Mouse (Mus musculus): Measurements from ENCODE around the gene Tmem91. TPM values are rescaled to one million over a fixed set of nuclear protein-coding genes. Genes with fewer than 3 reads are reported as not detected.

The Tmem91 gene
- total RNA-seq, 2 experiments from 2014 or later, result 23.6 to 26.5 TPM

DNA sequence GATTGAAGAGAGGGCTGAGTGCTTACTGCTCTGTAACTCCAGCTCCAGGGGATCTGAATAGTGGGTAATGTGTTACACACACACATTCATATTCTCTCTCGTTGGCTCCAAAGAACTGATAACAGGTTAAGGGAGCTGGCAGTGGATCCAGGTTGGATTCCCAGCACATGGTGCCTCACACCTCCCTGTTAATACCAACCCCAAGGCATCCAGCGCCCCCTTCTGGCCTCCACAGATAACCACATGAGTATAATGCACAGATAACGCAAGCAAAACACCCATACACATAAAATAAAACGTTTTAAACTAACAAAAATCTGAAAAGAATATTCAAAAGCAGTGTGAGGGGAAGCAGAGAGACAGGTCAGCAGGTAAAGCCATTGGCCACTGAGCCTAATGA lies 2.5 kb downstream of the Tmem91 start:
- no peak for DNase-seq (ENCODE audit: low spot score in 2 of 2)

DNA sequence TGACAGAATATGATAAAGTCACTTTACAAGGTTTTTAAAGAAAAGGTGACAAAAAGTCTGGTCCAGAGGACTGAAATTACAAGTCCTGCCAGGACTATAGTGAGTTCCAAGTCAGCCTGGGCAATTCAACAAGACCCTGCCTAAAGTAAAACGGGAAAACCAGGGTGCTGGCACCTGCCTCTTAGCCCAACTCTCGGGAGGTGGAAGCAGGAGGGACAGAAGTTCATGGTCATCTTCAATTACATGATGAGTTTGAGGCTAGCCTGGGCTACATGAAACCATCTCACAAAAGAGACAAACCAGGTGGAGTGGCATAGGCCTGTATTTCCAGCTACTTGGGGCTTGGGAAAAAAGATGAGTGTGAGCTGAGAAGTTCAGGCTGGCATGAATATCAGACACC lies 3.3 kb downstream of the Tmem91 start:
- no peak for DNase-seq (ENCODE audit: low spot score in 2 of 2)

DNA sequence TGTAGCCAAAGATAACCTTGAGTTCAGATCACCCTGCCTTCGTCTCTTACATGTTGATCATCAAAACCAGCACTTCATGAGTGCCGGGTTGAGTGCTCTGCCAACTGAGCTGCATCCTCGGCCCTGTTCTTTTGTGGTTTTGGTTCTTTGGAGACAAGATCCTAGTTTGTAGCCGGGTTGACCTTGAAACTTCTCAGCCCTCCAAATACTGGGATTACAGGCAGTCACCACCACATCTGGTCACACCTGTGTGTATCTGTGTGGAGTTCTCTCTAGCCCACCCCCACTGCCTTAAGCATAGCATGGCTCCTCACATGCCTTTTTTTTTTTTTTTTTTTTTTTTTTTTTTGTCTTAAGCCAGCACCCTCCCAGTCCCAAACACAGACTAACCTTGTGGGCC lies 4.9 kb downstream of the Tmem91 start:
- DNase-seq (ENCODE audit: low spot score in 2 of 2), result no peak

DNA sequence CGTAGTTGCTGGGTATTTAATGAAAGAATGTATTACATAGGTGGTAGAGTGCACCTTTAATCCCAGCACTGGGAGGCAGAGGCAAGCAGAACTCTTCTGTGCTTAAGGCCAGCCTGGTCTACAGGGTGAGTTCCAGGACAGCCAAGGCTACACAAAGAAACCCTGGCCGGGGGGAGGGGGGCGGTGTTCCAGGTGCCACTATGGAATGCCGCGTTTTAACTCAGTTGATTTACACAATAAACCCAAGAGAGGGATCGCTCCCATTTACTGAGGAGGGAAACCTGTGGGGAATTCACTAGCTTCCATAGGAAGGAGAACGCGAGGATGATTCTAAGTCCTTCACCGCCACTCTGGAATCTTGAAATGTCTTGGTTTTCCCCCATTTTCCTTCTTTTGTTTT lies 5.3 kb downstream of the Tmem91 start:
- no peak for DNase-seq (ENCODE audit: low spot score in 2 of 2)

DNA sequence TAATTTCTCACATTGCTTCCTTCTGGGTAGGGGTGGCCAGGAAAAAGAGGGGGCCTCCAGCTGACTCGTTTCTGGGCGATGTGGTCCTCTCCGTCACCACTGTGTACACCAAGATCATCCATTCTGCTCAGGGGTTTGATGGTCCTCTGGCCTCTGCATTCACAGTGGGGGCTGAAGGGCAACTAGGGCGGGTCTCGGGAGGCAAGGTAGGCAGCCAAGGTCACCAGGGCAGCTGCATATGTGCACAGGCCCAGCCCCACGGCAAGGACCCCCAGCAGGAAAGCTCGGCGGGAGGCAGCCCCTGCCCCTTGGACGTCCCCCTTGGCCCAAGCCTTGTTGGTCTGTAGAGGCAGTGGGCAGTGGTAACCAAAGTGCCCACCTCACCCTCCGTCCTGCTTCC lies 5.8 kb downstream of the Tmem91 start:
- DNase-seq (ENCODE audit: low spot score in 2 of 2), result no peak

DNA sequence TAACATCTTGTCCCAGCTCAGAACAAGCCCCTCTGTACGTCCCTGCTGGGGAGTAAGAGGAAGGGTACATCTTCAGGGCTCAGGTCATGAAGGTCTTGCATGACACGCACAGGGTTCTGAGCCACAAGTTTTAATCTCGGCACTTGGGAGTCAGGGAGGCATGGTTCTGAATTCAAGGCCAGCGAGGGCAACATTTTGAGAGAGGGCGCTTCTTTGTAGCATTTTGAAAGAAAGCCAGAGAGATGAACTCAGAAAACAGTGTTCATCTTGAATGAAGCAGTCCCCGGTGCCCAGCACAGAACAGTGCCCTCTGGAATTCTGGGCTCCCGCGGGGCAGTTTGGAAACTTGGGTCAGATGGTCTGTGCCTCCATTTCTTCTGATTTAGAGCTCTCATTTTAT lies 8.6 kb downstream of the Tmem91 start:
- no peak for DNase-seq (ENCODE audit: low spot score in 2 of 2)

DNA sequence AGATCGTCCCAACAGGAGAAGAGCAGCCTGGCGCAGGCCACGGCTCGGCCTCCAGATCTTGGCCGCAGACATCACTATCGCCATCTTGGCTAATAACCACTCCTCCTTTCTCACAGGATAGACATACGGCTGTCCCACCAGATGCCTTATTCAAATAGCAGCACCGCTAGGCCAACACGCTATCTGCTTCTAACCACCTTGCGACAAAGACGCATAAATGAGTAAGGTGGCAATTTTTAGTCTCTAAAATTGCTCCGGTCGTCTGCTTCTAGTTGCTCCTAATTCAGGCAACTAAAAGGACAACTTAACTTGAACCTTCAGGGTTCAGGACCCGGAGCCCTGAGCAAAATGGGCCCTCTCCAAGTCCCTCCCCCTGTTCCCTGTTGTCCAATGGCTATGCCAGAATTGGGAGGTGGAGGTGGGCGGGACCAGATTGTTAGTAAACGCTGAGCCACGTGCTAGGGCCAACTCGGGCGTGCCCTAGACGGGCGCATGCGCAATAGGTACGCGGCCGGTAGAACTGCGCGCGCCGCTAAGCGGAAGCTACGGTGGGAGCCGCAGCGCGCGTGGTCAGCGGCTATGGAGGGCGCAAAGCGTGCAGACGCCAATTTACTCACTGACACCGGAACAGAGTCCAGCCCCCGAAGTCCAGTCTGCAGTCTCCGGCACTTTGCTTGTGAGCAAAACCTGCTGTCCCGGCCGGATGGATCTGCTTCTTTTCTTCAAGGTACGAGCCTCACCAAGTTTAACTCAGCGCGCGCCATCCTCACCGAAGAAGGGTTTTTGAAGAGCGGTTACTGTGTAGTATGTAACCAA lies 16.1 kb downstream of the Tmem91 start, which contains the start of the genes Bckdha and Exosc5:
Gene Bckdha, minus strand, starts transcription at position 325 of the 816 bp plus-strand sequence.
Gene Exosc5, plus strand, starts transcription at position 508 of the 816 bp plus-strand sequence.
- peak; percentile 99 for DNase-seq (ENCODE audit: low spot score in 2 of 2)

DNA sequence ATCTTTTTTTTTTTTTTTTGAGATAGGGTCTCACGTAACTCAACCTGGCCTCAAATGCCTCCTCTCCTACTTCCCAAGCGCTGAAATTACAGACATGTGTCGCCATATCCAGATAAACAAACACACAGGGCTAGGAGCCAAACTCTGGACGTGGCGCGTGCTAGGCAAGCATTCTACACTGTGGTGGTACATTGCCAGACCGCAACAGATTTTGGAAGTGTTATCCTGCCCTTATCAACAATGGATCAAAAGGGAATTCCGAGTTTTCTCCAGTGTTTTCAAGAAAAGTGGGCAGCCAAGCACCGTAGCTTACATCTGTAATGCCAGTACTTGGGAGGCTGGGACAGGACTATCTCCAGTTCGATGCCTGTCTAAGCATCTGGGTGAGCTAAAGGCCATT lies 17.2 kb downstream of the Tmem91 start:
- DNase-seq (ENCODE audit: low spot score in 2 of 2), result no peak

DNA sequence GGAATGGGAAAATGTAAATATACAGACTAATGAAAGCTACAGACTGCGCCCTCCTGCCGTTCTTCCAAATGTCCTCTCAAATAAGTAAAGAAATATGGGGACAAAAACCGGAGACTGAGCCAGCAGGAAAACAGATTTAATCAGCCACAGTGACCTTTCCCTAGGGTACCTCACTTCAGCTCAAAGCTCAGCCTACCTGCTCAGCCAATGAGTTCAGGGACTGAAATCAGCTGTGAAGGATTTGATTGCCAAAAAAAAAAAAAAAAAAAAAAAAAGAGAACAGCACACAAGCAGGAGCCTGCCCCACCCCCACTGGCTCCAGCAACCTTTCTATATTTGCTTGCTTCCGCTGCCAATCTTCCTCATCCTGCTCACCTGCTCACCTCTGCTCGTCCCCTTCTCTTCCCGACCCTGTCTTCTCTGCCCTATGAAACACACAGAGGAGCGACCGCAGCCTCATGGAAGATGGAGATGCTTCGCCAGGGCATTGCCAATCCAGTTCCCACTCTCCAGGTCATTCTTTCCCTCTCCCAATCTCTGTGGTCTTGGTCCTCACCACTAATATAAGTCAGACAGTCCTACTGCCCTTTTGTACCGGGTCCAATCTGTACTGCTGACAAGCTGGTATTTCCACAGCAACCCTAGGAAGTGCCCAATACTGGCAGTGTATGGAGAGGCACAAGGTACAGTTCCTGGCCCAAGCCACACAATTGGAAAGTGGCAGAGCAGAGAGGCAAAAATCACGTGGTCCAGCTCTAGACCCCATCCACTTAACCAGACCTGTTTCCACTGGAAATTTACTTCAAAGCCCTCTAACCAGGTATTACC lies 19.2 kb downstream of the Tmem91 start:
- no peak for DNase-seq (ENCODE audit: low spot score in 2 of 2)

DNA sequence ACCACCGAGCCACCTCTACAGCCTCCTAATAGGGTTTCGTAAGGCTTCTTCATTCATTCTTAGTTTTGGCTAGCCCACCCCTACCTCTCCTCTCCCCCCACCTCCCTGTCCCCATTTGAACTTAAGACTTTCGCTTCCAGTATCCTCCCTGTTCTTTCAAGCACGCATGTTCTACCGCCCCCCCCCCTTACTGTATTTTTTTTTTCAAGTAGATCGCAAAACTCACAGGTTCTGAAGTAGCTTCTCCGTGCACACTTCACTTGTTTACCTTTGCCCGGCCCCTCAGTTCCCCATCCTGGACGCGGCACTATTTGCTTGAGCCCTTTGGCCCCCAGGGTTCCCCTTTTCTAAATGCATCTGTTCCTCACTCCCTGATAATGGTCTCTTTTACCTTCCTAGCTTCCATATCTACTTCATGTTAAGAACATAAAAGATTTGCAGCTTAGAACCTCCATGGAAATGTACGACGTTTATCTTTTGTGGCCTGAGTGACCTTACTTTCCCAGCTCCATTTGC lies 22.7 kb downstream of the Tmem91 start:
- DNase-seq (ENCODE audit: low spot score in 2 of 2), result no peak

DNA sequence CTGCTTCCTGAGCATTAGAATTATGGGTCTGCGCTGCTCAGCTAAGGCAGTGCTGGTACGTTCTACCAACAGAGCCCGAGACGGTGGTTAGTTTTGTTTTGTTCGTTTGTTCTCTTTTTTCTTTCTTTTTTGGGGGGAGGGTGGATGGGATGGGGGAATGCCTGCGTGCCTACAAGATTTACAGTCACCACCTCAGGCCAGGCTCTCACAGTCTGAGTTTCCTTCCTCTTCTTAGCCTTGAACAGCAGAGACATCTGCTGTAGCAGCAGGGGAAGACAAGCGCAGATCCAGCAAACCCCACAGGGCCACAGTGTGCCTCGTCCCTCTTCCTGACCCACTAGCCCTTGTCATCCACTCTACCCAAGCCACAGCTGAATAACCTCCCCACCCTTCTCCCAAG lies 23.7 kb downstream of the Tmem91 start:
- no peak for DNase-seq (ENCODE audit: low spot score in 2 of 2)

DNA sequence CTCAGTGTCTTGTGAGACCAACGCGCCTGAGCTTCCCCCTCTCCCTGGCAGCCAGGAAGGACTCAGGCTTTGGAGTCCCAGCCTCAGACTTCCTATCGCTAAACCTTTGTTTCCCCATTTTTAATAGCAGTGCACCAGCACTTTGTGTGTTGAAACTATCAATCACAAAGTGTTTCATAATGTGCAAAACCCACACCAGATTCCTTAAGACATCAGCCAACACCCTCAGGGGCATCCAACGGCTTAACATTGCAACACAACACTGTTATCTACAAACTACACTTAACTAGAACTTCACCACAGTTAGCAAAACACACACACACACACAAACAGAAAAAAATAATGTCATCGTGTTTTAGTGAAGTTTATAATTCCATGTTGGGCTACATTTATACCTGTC lies 25.1 kb downstream of the Tmem91 start:
- no peak for DNase-seq (ENCODE audit: low spot score in 2 of 2)

DNA sequence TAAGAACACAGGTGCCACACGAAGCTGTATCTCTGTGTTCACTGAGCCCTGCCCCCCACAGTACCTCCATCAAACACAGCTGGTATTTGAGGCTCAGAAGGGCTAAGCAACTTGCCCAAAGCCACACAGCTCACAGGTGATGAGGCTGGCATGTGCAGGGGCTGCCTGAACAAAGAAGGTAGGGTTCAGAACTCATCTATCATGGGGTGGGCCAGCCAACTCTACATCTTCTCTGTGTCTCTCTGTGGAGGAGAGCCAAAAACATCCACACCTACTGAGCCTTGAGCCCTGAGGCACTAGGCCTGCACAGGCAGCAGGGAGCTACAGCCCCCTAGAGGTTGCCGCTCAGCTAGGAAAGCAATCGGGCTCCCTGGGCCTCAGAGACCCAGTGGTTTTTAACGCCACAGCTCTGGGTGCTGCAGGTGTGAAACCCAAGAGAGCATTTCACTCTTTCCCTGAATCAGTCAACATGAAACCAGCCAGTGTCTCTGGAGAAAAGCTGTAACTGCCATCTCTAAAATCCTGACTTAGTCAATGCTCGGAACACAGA lies 27.3 kb downstream of the Tmem91 start:
- DNase-seq (ENCODE audit: low spot score in 2 of 2), result no peak

DNA sequence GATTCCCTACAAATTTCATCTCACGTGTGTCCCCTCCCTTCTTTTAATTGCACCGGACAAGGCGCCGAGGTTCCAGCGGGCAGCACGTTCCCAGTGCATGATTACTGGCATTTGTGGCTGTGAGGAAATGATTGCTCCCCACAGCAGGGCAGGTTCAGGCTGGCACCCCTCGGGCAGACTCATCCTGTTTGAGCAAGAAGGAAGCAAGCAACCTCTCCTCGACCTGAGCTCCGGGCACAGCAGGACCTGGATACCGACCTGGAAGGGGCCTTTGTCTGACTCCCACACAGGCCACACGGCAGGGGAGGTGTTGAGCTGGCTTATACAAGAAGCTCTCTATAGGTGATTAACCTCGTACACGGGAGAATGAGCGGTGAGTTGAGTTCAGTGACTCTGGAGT lies 29.9 kb downstream of the Tmem91 start:
- no peak for DNase-seq (ENCODE audit: low spot score in 2 of 2)

DNA sequence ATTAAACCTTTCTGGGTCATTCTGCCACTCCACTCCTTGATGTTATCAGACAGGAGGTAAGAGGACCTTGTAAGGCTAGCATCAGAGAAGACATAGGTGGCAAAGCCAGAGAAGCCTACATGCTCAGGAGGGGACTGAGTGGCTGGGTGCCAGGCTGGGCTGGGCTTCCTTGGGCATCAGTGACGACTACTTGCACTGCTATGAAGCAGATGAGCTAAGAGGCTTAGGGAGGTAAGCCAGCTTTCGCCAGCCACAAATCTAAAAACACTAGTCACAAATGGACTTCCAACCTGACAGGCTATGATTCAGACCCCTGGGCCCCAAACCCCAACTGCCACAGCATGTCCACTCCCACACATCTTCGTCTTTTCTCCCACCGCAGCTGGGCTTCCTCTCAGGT lies 30.3 kb downstream of the Tmem91 start:
- no peak for DNase-seq (ENCODE audit: low spot score in 2 of 2)

DNA sequence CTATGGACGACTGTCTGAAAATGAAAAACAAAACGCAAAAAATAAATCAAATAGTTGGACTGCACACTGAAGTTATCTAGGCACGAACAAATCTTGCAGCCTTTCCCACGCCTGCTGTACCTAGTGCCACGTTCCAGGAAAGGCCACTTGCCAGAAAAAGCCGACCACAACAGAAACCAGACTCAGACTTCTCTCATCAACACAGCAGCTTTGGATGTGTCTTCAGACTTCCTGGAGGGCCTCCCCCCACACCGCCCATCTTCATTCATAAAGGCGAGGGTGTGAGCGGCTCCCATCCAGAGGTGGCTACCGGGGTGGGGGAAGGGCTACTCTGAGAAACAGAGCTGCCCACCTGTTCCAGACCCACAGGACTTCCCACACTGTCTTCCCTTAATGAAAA lies 30.8 kb downstream of the Tmem91 start:
- no peak for DNase-seq (ENCODE audit: low spot score in 2 of 2)

DNA sequence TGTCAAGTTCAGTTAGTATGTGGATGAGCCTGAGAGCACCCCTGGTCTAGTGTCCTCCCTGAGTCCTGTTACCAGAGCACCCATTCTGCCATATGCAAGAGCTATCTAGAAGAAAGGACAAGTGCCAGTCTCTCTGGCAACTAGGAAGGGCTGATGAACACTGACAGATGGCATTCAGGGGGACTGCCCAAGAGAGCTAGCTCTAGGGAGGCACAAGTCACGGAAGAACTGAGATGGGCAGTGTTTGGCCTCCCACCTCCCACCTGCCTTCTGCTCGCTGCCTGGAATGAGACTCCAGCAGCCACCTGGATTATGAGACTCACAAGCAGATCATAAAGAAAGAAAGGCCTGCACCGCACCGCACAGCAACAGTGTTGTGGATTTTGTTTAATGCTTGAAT lies 35.2 kb downstream of the Tmem91 start:
- DNase-seq (ENCODE audit: low spot score in 2 of 2), result peak; percentile 55 to 59

DNA sequence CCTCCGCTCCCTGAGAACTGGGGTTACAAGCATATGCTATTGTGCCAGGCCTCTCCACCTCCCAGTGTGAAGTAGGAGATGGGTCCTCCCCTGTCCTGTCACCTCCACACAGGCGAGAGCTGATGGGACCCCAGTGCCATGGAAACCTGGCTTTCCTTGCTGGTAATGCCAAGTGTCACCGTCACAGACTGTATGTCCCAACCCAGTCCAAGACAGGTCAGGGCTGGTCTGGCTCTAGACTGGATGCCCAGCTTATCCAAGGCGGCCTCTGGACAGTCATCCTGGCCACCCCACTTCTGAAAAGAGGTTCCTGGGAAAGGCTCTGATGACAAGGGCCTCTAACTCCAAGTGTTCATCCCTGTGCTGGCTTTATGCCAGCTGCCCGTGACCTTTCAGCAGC lies 37.9 kb downstream of the Tmem91 start:
- no peak for DNase-seq (ENCODE audit: low spot score in 2 of 2)

DNA sequence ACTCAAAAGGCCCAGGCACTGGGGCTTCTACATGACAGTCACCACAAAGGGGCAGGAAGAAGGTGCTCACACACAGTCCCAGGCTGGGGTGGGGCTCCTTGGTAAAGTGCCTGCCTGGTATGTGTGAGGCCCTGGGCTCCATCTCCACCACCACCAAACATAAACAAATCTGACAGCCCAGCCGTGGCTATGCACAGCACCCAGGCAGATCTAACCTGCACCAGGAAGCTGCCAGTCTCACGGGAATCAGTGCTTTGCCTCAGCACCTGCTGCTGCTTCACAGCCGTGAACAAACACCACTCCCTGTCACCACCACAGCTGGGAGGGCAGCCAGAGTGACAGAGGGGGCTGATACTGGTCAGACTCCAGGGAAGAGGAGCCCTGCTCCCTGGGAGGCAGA lies 38.6 kb downstream of the Tmem91 start:
- no peak for DNase-seq (ENCODE audit: low spot score in 2 of 2)

DNA sequence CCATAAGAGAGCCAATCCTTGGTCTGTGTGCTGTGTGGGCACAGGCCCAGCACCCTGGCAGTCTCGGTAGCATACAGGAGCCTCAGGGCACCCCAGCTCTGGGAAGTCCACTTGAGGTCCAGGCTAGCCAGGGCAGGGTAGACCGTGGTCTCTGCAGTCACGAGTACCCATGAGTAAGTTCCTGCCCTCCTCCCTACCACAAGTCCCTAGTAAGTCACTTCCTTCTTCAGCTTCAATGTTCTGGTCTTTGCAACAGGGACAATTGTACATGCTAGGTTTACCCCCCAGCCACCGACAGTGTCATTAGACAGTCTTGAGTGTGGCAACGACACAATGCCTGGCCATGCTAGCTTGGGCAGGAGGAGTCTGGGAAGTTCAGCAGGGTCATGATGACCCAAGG lies 42.3 kb downstream of the Tmem91 start:
- no peak for DNase-seq (ENCODE audit: low spot score in 2 of 2)

DNA sequence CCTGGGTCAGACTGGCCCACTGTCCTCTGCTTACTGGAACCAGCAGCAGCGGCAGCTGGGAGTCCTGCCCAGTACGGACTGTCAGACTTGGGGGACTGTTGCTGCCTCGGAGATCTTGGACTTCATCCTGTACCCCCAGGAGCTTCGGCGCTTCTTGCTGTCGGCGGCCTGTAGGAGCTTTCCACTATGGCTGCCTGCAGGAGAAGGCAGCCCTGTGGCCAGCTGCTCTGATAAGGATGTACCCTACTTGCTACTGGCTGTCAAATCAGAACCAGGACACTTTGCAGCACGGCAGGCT lies 46.7 kb downstream of the Tmem91 start:
- DNase-seq (ENCODE audit: low spot score in 2 of 2), result no peak
